Mouse (Mus musculus): ENCODE measurements around the gene Socs2. TPM values are rescaled to one million over a fixed set of nuclear protein-coding genes. Genes with fewer than 3 reads are reported as not detected.

Socs2 gene
- total and polyA plus RNA-seq, 2 experiments from 2014 or later = 72.1 to 107 TPM

DNA sequence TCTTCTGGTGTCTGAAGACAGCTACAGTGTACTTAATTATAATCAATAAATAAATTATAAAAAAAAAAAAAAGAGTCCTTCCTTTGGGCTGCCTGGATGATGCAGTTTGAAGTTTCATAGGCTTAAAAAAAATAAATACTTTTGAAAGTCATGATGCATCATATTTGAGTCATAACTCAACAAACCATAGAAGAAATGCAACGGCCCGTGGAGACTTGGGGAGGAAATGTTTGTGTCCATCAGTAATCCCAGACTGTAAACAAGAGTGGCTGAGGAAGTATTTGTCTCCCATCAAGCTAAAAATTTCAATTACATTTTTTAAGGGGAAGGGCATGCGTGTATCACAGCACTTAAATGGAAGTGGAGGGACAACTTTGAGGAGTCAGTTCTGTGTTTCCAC is 69.2 kb downstream of the Socs2 start:
- H3K27ac ChIP-seq (ENCODE audit: low read depth, low read length) = no peak overlapping the region
- ATAC-seq (ENCODE audit: low FRiP score) = no peak
- H3K4me2 ChIP-seq (ENCODE audit: low read depth, low read length, poor library complexity, severe bottlenecking) = no peak overlapping the region
- no peak overlapping the region for H3K4me3 ChIP-seq (ENCODE audit: low read depth, low read length)
- H3K9ac ChIP-seq (replicated peaks; ENCODE audit: low read length, poor library complexity, severe bottlenecking) = no peak overlapping the region
- H3K36me3 ChIP-seq (ENCODE audit: insufficient read depth, low read length) = no peaks in the 10 kb centered on the region
- no peak for DNase-seq (ENCODE audit: low spot score)
- WGBS = 97% methylated on average over 3 of the region's 3 CpGs
- no peak for TF ChIP-seq CTCF (IDR thresholded peaks at IDR 0.05)
- H3K27me3 ChIP-seq (ENCODE audit: insufficient read depth, low read length) = no peaks in the 10 kb centered on the region
- peaks cover 4% of the 10 kb centered on the region; the same call in 1 of the 2 replicates for H3K9me3 ChIP-seq (ENCODE audit: low read length)
- no peaks in the 10 kb centered on the region for H3K4me1 ChIP-seq (ENCODE audit: insufficient read depth, low read length)

DNA sequence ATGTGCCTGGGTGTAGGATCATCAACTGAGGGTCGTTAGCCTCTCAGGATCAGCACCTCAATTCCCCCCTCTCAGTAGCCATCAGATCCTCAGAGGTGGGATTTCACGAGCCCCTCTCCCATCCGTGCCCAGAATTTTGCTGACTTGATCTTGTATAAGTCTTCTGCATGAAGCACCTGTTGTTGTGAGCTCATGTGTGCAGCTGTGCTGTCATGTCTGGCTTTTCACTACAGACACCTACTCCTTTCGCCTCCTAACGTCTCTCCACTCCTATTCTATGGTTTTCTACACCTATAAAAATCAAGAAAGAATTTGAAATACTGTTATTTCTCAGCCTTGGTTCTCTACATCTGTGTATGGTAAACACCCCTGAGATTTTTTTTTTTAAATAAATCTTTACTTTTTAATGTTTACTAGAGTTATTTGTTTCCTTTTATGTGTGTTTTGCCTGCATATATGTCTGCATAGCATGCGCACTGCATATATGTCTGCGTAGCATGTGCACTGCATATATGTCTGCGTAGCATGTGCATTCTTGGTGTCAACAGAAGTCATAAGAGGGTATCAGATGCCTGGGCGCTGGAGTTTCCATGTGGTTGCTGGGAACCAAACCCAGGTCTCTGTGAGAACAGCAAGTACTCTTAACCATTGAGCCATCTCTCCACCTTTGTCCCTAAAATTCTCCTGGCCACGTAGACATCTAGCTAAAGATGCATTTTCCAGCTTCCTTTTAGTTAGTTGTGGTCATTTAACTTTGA is 74.0 kb downstream of the Socs2 start:
- no peak overlapping the region for H3K4me2 ChIP-seq (ENCODE audit: low read depth, low read length, poor library complexity, severe bottlenecking)
- WGBS = 90% methylated on average over 10 of the region's 10 CpGs
- DNase-seq (ENCODE audit: low spot score) (no peak), ATAC-seq (ENCODE audit: low FRiP score) (no peak)
- H3K4me3 ChIP-seq (ENCODE audit: low read depth, low read length) = no peak overlapping the region
- no peaks in the 10 kb centered on the region for H3K36me3 ChIP-seq (ENCODE audit: insufficient read depth, low read length)
- no peak overlapping the region for H3K27ac ChIP-seq (ENCODE audit: low read depth, low read length)
- no peaks in the 10 kb centered on the region for H3K4me1 ChIP-seq (ENCODE audit: insufficient read depth, low read length)
- no peaks in the 10 kb centered on the region for H3K9me3 ChIP-seq (ENCODE audit: low read length)
- no peaks in the 10 kb centered on the region for H3K27me3 ChIP-seq (ENCODE audit: insufficient read depth, low read length)
- TF ChIP-seq CTCF (IDR thresholded peaks at IDR 0.05) = no peak
- no peak overlapping the region for H3K9ac ChIP-seq (replicated peaks; ENCODE audit: low read length, poor library complexity, severe bottlenecking)

GRCm38 (mm10) chr10:95340676-95341075 is 76.3 kb downstream of the Socs2 start:
- Histone ChIP-seq H3K4me2 (ENCODE audit: low read depth, low read length, poor library complexity, severe bottlenecking) (no peak overlapping the region), H3K4me3 (ENCODE audit: low read depth, low read length) (no peak overlapping the region), H3K9me3 (ENCODE audit: low read length) (no peaks in the 10 kb centered on the region), H3K27ac (ENCODE audit: low read depth, low read length) (no peak overlapping the region), H3K27me3 (ENCODE audit: insufficient read depth, low read length) (no peaks in the 10 kb centered on the region), H3K36me3 (ENCODE audit: insufficient read depth, low read length) (no peaks in the 10 kb centered on the region), H3K4me1 (ENCODE audit: insufficient read depth, low read length) (no peaks in the 10 kb centered on the region), H3K9ac (replicated peaks; ENCODE audit: low read length, poor library complexity, severe bottlenecking) (no peak overlapping the region)
- TF ChIP-seq CTCF (IDR thresholded peaks at IDR 0.05) = no peak
- DNase-seq (ENCODE audit: low spot score) = no peak
- 86% methylated on average over 4 of the region's 4 CpGs for WGBS
- no peak for ATAC-seq (ENCODE audit: low FRiP score)

DNA sequence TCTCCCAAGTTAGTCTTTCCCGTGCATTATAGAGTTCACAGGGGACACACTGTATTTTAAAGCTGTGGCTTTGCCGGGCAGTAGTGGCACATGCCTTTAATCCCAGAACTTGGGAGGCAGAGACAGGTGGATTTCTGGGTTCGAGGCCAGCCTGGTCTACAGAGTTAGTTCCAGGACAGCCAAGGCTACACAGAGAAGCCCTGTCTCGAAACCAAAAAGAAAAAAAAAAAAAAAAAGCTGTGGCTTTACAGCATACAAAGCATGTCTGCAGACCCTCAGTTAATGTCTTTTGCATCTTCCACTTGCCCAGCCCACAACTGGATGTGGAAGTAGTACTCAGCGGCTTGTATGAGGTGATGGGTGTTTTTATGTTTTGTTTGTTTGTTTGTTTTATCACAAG is 79.4 kb downstream of the Socs2 start:
- no peak overlapping the region for H3K4me2 ChIP-seq (ENCODE audit: low read depth, low read length, poor library complexity, severe bottlenecking)
- no peak overlapping the region for H3K27ac ChIP-seq (ENCODE audit: low read depth, low read length)
- no peaks in the 10 kb centered on the region for H3K27me3 ChIP-seq (ENCODE audit: insufficient read depth, low read length)
- no peaks in the 10 kb centered on the region for H3K4me1 ChIP-seq (ENCODE audit: insufficient read depth, low read length)
- DNase-seq (ENCODE audit: low spot score) (no peak), ATAC-seq (ENCODE audit: low FRiP score) (no peak)
- 68% methylated on average over 5 of the region's 5 CpGs for WGBS
- H3K4me3 ChIP-seq (ENCODE audit: low read depth, low read length) = no peak overlapping the region
- H3K36me3 ChIP-seq (ENCODE audit: insufficient read depth, low read length) = no peaks in the 10 kb centered on the region
- H3K9me3 ChIP-seq (ENCODE audit: low read length) = no peaks in the 10 kb centered on the region
- TF ChIP-seq CTCF (IDR thresholded peaks at IDR 0.05) = no peak
- H3K9ac ChIP-seq (replicated peaks; ENCODE audit: low read length, poor library complexity, severe bottlenecking) = no peak overlapping the region

- Histone ChIP-seq H3K4me3 (ENCODE audit: low read depth, low read length) (no peak overlapping the region), H3K27ac (ENCODE audit: low read depth, low read length) (no peak overlapping the region), H3K9me3 (ENCODE audit: low read length) (no peaks in the 10 kb centered on the region), H3K4me1 (ENCODE audit: insufficient read depth, low read length) (no peaks in the 10 kb centered on the region), H3K27me3 (ENCODE audit: insufficient read depth, low read length) (no peaks in the 10 kb centered on the region), H3K4me2 (ENCODE audit: low read depth, low read length, poor library complexity, severe bottlenecking) (no peak overlapping the region), H3K9ac (replicated peaks; ENCODE audit: low read length, poor library complexity, severe bottlenecking) (no peak overlapping the region), H3K36me3 (ENCODE audit: insufficient read depth, low read length) (no peaks in the 10 kb centered on the region)
- 23% methylated on average over 4 of the region's 4 CpGs for WGBS
- ATAC-seq (ENCODE audit: low FRiP score) (no peak; the same call in 1 of the 2 replicates), DNase-seq (ENCODE audit: low spot score) (peak; percentile 52)
- no peak for TF ChIP-seq CTCF (IDR thresholded peaks at IDR 0.05)
Observed at GRCm38 (mm10) chr10:95336781-95337544, 80.0 kb downstream of the Socs2 start.

Other genes starting within 250 kb of the Socs2 start
- 8.2 and 10.3 TPM in 2 replicates for gene Cradd, start 93.0 kb downstream of the Socs2 start, total RNA-seq (2014; rRNA removed)
- 9.2 and 11.5 TPM in 2 replicates for gene Cradd, start 93.0 kb downstream of the Socs2 start, polyA plus RNA-seq (2015; fragmentation: Nextera tagmentation; extraction: Ambion mirVana)
- 124 and 125 TPM in 2 replicates for gene Mrpl42, start 84.8 kb upstream of the Socs2 start, total RNA-seq (2014; rRNA removed)
- 239 and 250 TPM in 2 replicates for gene Mrpl42, start 84.8 kb upstream of the Socs2 start, polyA plus RNA-seq (2015; fragmentation: Nextera tagmentation; extraction: Ambion mirVana)
- gene Ube2n, start 98.0 kb upstream of the Socs2 start, total RNA-seq (2014; rRNA removed) = 230 and 286 TPM in 2 replicates
- gene Ube2n, start 98.0 kb upstream of the Socs2 start, polyA plus RNA-seq (2015; fragmentation: Nextera tagmentation; extraction: Ambion mirVana) = 321 and 322 TPM in 2 replicates
- 65.9 and 81.4 TPM in 2 replicates for gene Nudt4, start 147.0 kb upstream of the Socs2 start, total RNA-seq (2014; rRNA removed)
- 53.1 and 58.5 TPM in 2 replicates for gene Nudt4, start 147.0 kb upstream of the Socs2 start, polyA plus RNA-seq (2015; fragmentation: Nextera tagmentation; extraction: Ambion mirVana)

All from midbrain, postnatal 0 days (tissue).